Mouse (Mus musculus): ENCODE data around the gene Hivep3. TPM values are rescaled to one million over a fixed set of nuclear protein-coding genes. Genes with fewer than 3 reads are reported as not detected.

Hivep3 gene
- total RNA-seq, 4 experiments from 2014 or later: 7.4 to 11.0 (median 9.2) TPM

DNA sequence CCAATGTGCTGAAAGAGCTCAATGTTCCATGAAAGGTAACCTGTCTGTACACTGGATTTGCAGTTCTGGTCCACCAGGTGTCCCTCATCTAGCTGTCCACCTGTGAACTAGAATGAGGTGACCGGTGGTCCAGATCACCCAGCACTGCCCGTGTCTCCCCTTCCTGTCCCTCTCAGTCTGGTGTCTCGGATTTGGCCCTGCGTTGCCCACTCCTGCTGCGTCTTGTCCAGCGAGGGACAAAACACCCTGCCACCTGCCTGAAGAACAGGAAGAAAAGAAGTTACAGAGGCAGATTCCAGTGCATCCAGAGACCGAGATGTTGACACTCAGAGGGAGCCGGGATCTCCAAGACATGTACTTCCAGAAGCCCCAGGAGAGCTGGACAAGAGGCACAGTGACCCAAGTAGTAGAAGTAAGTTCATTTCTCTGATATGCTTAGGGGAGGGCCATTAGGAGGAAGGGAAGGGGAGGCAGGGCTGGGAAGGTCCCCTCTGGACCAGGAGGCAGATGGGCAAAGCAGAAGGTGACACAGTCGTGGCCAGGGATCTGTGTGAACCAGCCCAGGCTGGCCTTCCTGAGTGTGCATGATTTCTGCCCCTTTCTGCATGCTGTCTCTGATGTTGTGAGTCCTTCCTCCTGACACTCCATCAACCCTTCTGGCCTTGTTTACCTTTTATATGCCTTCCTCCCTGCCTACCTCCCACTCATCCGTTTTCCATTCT, 138.4 kb downstream of the Hivep3 start:
- DNase-seq (ENCODE audit: low spot score): no peak

DNA sequence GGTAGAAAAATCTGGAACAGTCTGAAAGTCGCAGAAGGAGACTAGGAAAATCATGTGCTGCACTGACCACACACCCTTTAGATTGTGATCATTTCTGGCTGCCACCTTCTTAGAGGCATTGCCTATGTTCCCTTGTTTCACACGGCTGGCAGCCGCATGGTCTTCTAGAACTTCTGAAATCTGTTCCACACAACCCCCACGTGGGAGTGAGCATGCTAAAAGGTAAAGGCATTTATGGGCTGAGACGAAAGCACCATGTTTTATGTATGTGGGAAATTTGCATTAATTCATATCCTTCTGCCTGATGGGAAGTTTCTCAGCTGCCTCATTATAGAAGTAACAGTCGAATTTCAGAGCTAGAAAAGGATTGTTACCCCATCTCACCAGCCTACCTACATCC, 140.4 kb downstream of the Hivep3 start:
- no peak for DNase-seq (ENCODE audit: low spot score)

DNA sequence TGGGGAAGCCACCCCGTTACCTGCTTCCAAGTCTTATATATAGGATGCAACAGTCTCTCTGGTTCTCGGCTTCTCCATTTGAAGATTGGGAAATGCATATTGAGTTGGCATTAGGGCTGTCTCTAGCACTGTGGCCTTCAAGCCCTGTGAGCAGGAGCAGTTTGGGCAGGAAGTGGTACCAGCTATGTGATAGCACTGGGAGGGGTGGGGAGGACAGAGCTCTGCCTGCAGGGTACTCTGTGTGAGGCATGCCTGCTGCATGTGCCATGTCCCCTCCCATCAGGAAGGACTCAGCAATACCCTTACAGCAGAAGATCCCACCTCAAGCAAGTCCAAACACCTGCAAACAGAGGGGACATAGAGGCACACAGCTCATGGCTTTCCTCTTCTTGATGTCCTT, 142.0 kb downstream of the Hivep3 start:
- no peak for DNase-seq (ENCODE audit: low spot score)

DNA sequence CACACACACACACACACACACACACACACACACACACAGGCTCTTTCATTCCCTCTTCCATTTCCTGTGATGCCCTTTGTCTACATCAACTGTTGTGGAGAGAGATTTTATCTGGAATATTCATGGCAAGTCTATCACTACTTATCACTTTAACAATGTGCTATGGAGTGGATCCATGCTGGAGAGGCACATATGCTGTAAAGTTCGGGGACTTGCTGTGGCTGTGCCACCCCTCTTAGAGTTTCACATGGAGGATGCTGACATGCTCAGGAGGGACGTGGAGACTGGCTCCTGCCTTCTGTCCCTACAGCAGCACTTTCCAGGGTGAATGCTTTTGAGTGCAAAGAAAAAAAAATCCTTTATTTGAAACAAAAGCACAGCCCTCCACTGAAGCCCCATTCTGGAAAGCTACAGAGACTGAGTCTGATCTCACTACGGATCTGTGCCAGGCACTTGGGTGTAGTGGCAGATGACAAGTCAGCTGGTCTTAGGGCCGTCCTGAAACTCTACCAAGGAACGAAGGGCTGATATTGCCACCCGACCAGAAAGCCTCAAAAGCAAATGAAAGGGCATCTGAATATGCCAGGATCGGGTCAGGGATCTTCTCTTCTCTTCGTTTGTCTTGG, 143.1 kb downstream of the Hivep3 start:
- DNase-seq (ENCODE audit: low spot score): no peak

DNA sequence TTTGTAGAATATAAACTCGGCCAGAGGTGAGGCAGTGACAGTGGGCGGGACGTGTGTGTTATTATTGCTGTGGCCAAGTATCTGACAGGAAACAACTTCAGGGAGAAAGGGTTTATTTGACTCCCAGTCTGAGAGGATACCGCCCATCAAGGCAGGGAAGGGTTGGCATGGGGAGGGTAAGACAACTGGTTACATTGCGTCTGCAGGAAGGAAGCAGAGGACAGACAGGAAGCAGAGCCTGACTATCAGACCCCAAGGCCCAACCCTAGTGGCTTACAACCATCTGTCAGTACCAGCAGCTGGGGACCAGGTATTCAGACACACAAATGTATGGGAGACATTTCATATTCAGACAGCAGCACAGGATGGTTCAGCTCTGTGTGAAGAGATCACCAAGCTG, 144.6 kb downstream of the Hivep3 start:
- DNase-seq (ENCODE audit: low spot score): no peak

DNA sequence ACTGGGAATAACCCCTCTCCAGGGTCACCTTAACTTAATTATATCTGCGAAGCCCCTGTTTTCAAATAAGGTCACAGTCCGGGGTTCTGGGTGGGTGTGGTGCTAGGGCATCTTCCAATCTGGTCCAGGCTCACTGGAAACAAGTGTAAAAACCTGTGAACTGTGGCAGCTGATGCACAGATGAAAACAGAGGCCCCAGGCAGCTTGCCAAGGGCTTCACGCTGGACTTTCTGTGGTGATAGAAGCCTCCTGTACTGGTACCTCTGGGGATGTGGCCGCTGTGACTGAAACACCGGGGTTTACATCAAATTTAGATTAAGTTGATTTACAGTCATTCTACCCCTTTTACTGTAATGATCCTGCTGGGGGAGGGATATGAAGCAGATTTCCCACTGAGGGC, 146.1 kb downstream of the Hivep3 start:
- DNase-seq (ENCODE audit: low spot score): no peak

DNA sequence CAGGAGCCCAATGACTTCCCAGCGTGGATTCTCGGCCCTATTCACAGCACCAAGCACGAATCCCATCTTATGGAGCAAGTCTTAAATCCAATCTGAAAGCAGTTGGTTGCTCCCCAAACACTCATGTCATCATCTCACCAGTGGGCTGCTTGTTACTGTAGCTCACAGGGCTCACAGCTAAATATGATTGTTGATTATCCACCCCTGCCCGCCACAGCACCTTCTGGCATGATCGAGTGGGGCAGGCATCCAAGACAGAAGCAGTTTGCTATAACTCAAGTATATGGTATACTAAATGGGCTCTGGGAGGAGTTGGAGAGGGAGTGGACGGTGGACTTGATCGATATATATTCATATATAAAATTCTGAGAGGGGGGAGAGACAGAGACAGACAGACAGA, 146.7 kb downstream of the Hivep3 start:
- no peak for DNase-seq (ENCODE audit: low spot score)

DNA sequence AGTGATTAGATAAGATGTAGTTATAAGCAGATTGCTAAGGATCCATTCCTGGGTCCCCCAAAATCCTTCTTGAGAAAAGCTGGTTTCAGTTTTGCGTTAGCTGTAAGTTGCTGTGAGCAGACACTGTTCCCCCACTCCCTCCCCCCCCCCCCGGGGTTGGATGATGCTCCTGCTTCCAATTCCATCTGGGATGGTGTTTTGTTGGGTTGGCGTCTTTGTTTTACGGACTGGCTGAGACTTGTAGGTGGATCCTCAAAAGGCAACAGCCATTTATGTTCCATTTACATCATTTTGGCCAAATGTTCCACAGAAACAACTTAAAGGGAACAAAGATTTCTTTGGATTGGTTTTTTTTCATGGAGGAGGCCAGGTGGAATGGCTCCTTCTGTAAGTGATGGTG, 147.7 kb downstream of the Hivep3 start:
- no peak for DNase-seq (ENCODE audit: low spot score)

DNA sequence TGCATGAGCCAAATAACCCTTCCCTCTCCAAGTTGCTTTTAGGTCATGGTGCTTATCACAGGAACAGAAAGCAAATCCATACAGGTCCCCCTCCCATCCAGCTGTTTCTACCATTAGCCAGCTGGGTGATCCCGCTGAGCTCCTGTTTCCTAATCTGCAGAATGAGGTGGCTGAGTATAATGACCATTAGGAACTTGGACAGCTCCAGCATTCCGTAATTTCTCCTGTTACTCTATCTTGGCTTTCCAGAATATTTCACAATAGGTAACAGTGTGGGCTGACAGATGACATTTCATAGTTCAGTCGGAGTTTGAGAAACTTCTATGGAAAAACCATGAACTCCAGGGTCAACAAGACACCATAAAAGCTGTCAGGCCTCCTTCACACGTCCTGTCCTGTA, 148.8 kb downstream of the Hivep3 start:
- no peak for DNase-seq (ENCODE audit: low spot score)

DNA sequence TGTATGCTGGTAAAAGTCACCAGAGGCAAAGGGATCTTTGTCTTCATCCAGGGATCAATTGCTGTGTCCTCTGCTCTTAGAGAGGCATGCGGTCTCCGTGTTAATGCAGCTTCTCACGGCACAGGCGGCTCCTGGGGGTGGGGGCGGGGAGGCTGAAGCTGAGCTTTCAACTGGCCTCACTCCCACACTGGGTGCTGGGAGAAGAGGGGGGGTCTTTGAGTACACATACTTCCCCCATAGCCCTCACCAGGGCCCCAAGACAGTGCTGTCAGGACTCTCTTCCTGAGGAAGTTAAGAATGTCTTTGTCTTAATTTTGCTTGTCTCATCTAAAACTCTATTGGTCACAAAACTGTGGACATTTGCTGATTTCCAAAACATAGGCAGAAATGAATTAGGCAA, 149.2 kb downstream of the Hivep3 start:
- no peak for DNase-seq (ENCODE audit: low spot score)

DNA sequence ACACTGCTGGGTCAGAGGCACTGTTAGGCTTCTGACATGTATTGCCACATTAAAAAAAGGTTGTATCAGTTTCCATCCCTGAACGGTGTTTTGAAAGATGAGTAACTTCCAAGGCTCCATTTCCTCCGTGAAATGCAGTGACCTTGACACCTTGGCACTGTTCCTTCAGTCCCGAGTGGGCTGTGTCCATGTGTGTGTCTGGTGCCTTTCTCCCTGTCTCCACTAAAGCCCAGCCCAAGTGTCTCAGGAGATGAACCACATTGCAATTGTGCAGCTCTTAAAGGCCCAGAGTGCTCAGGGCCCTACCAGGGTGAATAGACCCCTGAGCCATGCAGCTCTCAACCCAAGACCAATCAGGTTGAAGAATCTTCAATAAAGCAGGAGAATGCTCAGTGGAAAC, 153.0 kb downstream of the Hivep3 start:
- DNase-seq (ENCODE audit: low spot score): no peak

DNA sequence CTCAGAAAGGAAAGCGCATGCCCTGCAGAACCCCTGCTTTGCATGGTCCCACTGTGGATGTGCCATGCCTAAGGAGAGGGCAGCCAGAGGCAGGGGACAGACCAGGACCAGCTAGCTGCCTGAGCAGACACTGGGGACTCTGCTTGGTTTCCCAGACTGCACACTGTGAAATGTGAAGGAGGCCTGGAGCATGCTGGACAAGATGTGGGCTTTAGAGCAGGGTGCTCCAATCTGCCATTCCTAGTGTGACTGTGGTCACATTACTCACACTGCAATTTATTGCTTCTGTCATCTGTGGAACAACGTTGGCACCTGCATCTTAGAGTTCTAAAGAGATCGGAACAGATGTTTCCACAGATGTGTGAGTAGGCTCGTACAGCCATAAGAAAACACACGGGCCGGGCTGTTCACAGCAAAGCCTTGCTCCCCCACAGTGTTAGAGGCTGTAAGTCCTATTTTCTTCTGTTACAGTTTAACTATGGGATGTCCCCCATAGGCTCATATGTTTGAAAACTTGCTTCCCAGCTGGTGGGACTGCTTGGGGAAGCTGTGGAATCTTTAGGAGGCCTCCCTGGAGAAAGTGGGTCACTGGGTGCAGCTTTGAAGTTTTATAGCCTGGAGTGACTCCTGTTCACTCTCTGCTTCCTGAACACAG, 154.1 kb downstream of the Hivep3 start:
- no peak for DNase-seq (ENCODE audit: low spot score)

DNA sequence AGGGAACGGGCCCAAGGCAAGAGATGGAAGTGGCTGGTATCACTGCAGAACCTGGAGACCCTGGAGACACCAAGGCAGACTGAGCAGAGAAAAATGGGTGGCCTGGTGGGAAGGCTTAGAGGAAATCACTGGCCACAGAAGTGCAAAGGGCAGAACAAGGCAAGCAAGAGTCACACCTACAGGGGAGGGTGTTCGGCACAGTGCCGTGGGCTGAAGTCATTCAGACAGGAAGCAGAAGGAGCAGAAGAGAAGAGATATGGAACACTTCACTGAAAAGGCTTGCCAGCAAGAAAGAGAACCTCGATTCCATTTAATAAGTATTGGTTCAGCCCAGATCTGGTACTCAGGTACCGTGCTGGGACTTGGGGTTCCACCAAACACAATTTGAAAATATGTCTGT, 156.2 kb downstream of the Hivep3 start:
- DNase-seq (ENCODE audit: low spot score): no peak

DNA sequence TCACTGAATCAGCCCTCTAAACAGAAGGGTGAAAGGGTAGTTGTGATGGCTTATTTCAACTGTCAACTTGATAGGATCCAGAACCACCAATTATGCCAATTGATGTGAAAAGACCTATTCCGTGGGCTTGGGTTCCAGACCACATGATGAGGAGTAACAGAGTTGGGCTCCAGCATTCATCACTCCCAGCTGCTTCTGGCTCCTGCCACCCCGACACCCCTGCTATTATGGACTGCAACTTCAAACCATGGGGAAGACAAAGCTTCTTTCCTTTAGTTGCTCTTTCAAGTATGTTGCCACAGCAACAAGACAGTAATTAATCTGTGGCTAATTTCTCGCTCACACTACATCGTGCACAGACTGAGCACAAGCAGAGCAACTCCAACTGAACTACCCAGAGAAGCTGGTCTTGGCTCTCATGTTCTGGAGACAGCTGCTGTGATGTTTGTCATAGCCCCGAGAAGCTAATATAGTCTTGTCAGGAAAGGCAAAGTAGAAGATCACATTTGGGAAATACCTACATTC, 159.7 kb downstream of the Hivep3 start:
- no peak for DNase-seq (ENCODE audit: low spot score)

DNA sequence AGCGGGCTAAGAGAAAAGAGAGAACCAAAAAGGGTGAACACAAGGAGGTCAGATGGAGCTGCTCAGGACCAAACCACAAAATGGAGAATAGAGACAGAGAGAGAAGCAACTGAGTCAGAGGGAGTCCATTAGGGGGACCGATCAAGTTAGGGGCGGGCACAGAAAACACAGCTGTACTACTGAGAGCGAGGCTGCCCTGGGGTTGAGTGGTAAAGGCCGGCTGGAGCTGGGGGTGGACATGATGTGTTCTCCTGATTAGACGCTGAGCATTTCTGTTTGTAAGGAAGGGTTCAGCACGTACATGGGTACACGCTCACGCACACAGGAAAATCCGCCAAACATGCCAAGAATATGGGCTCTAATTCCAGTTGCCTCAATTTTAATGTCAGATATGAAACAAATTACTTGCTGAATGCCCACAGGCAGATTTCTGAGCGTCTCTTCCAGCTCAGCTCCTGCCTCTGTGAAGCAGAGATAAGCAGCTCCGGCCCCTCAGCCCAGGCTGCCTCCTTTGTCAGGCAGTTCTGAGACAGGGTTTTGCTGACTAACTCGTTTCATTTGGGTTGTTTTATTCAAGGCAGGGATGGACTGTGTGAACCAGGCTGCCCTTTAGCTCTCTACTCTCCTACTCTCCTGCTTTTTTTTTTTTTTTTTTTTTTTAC, 161.3 kb downstream of the Hivep3 start:
- no peak for DNase-seq (ENCODE audit: low spot score)

DNA sequence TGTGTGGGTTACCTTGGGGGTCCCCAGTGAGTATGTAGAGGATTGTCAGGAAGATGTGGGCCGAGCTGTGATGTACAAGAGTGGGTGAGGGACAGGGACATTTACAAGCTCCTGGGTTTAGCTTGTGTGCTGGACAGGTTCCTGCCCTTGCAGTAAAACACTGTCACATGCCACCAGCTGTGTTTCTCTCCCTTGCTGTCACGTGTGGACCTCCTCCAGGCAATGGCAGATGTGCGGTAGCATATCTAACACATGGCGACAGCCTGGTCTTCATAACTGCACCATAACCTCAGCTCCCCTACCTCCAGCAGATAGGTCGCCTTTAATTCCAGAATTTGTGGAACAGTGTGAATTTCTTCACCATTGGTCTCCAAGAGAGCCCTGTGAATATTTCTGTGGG, 161.9 kb downstream of the Hivep3 start:
- DNase-seq (ENCODE audit: low spot score): no peak

DNA sequence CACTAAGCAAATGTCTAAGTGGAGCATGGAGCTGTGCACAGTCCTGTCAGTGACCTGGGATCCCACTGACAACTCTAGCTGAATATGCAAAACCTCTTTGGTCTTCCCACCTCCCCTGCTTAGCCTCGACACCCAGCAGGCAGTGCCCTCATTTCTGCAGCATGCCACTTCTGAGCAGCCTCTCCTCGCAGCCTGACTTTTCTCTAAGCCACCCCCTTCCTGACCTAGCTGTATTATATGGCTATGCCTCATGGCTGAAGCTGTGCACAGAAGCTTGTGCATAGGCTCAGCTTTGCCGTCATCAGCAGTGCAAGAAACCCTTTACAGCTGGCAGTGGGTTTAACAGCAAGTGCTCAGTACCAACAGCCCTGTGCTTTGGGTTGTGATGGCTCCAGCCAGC, 163.0 kb downstream of the Hivep3 start:
- DNase-seq (ENCODE audit: low spot score): no peak

DNA sequence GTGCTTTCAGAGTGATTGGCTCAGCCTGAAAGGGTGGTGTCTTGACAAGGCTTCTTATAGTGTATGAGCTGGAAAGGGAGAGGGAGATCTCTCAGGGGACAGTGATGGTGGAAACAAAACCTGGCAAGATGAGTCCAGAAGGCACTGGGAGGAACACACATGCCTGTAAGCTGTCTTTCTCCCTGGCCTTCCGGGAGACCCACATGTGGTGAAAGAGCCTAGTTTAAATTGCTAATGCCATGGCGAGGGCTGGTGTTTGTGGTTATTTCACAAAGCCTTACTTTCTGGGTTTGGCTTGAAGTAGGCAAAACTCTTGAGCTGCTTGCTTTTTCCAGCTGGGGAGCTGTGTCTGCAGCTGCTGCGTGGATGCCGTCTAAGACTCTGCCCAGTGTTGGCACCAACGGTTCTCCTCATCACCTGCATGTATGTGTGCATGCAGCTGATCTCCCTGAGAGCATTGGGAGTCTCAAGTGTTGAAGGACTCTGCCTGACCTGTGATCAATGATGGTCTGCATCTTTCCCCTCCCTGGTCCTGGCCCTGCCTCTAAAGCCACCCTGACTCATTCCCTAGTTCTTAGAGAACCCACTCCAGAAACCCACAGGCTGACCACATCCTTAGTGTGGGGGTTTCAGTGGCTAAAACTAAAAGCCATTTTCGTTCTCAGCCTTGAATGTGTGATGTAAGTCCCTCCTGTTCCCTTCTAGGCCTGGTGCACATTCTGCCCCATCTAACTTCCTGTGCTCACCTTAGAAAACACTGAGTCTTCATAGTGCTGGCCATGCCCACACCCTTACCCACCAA, 163.7 kb downstream of the Hivep3 start:
- DNase-seq (ENCODE audit: low spot score): no peak

DNA sequence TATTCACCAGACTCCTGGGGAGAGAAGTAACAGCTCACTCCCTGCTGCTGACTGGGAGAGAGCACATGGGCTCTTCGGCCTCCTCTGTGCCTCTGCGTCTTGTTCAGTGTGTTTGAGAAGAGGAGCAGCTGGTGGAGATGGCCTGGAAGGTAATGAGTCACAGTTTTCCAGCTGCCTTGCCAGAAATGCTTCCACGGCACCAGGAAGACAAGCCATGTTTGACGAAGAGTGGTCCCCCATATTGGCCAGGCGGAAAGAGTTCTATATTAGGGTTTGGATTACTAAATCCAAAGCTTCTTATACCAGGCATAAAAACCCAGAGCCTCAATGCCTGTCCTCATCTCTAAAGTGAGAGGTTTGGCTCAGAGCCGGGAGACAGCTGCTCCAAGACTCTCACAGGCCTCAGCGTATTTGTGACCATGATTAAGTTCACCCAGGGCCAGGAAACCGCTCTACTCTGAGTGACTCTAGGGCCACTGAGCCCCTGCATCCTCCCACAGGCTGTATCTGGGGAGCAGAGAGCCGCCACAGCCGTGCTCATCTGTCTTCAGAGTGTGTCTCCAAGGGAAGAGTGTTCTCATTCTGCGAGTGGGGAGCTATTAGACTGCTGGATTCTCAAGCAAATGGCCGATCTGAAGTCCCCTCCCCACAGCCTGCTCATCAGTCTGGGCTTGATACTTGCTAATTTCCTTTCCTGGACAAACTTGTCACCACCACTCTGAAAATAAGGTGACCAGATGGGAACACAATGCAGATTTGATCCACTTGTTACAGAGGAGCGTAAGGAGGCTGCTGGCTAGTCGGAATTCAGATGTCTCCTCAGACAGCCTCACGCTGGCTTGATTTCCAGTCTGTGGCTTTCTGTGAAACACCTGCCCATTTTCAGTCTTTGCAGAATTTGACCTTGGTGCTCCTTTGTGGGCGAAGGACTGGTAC, 168.2 kb downstream of the Hivep3 start:
- peak; percentile 72 for DNase-seq (ENCODE audit: low spot score)

DNA sequence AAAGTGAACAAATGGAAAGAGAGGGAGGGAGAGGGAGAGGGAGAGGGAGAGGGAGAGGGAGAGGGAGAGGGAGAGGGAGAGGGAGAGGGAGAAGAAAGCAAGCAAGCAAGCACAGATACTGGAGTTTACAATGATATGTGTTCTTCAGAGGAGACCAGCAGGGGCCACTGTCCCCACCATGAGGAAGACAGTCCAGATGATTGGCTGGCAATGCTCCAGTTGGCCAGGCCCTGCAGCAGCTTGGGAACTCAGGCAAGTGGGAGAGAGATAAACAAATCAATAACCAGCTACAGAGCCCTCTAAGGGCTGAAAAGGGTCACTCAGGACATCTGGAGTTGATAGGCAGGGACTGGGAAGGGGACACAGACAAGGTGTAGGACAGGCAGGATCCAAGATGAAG, 169.7 kb downstream of the Hivep3 start:
- DNase-seq (ENCODE audit: low spot score): no peak
